Mouse (Mus musculus) thymus, postnatal 4 days (tissue): Measurements from ENCODE around the gene Olfr196.
"Not testable (repeated sequence)": the region's sequence is repeated elsewhere in the genome, so short reads cannot be mapped to it uniquely, and the experiment has no call there.

Experiments used
- DNase-seq: peaks from one replicate; pipeline ENCODE4 v3.0.0; 2021

Olfr196 gene

GRCm38 (mm10) chr16:59170354-59170753 lies at the start of gene Olfr196:
Gene Olfr196, minus strand, starts transcription at chr16:59170454.
- DNase-seq, result no peak

- DNase-seq, result not testable (repeated sequence)
Measured at GRCm38 (mm10) chr16:59219667-59220066, 49.4 kb upstream of the Olfr196 start, which contains the start of gene Olfr199. Gene Olfr199, minus strand, starts transcription at chr16:59219767.

GRCm38 (mm10) chr16:59217861-59218260 lies 47.6 kb upstream of the Olfr196 start:
- DNase-seq, result not testable (repeated sequence)

- DNase-seq, result not testable (repeated sequence)
Measured at GRCm38 (mm10) chr16:59203433-59203832, 33.2 kb upstream of the Olfr196 start, which contains the start of gene Olfr198. Gene Olfr198, minus strand, starts transcription at chr16:59203533.

GRCm38 (mm10) chr16:59151996-59152395 lies 18.3 kb downstream of the Olfr196 start:
- DNase-seq, result no peak

GRCm38 (mm10) chr16:59146746-59147145 lies 23.5 kb downstream of the Olfr196 start, which contains the start of gene Olfr195:
Gene Olfr195, plus strand, starts transcription at chr16:59147046.
- DNase-seq, result no peak

- no peak for DNase-seq
Measured at GRCm38 (mm10) chr16:59141105-59141504, 29.1 kb downstream of the Olfr196 start.

GRCm38 (mm10) chr16:59130740-59131139 lies 39.5 kb downstream of the Olfr196 start:
- DNase-seq, result no peak

- DNase-seq, result no peak
Measured at GRCm38 (mm10) chr16:59120969-59121368, 49.3 kb downstream of the Olfr196 start, which contains the start of gene Olfr194. Gene Olfr194, minus strand, starts transcription at chr16:59121069.
